Mouse (Mus musculus) limb, embryonic 10.5 days (tissue): ENCODE measurements around the gene Cabp4. TPM values are rescaled to one million over a fixed set of nuclear protein-coding genes. Genes with fewer than 3 reads are reported as not detected.

Experiments
- DNase-seq: peaks from one replicate; pipeline ENCODE4 v3.0.0-alpha.2; 2017; ENCODE audit warnings: low spot score
- H3K27ac ChIP-seq: fragments of 300-500 bp; sonication (generic); 2 replicates; pipeline ENCODE4 v1.5.1; 2016; ENCODE audit warnings: mild to moderate bottlenecking
- H3K27me3 ChIP-seq: fragments of 300-500 bp; sonication (generic); 2 replicates; pipeline ENCODE4 v1.6.1; 2016; ENCODE audit warnings: low read depth, mild to moderate bottlenecking; ENCODE audit not compliant: poor library complexity, severe bottlenecking
- H3K36me3 ChIP-seq: fragments of 300-500 bp; sonication (generic); 2 replicates; pipeline ENCODE4 v1.6.1; 2016; ENCODE audit warnings: mild to moderate bottlenecking, moderate library complexity
- H3K4me1 ChIP-seq: fragments of 300-500 bp; sonication (generic); 2 replicates; pipeline ENCODE4 v1.6.1; 2016
- H3K4me3 ChIP-seq: fragments of 300-500 bp; sonication (generic); 2 replicates; pipeline ENCODE4 v1.5.1; 2016; ENCODE audit warnings: mild to moderate bottlenecking, moderate library complexity
- H3K9me3 ChIP-seq: fragments of 300-500 bp; sonication (generic); replicated peaks from 2 replicates; pipeline ENCODE4 v1.6.1; 2016; ENCODE audit warnings: mild to moderate bottlenecking
- WGBS: fragments of 180-500 bp; shearing (Covaris S2); methylation state at CpG from one replicate; pipeline ENCODE4 v1.1.7; 2016; 5-methylcytosine and 5-hydroxymethylcytosine counted together
- polyA plus RNA-seq: library from polyadenylated mRNA; unstranded; fragments of >200 nt; fragmentation: Nextera tagmentation; extraction: Ambion mirVana; gene quantifications from 2 replicates; pipeline ENCODE4 v1.2.1, GENCODE M21; 2016

Gene Cabp4
- polyA plus RNA-seq, 1 experiment from 2014 or later: 0.15 TPM

DNA sequence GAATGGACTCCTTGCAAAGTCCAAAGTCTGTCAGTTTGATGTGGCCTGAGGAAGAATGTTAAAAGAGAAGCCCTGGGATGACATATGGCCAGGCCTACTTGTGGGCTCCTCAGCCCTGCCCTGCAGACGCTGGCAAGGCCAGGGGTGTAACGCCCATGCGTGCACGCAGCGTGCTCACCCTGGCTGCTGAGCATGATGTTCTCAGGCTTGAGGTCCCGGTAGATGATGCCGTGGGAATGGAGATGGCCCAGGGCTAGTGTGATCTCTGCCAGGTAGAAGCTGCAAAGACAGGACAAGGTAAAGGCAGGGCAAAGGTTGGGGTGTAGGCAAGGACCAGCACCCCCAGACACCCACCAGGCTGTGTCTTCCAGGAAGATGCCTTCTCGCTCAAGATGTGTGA, 15.2 kb upstream of the Cabp4 start:
- no peak for DNase-seq
- Histone ChIP-seq H3K4me3 (no peak overlapping the region), H3K36me3 (peaks cover 70% of the 10 kb centered on the region), H3K4me1 (peaks cover 17% of the 10 kb centered on the region), H3K27me3 (no peaks in the 10 kb centered on the region), H3K27ac (no peak overlapping the region), H3K9me3 (no peaks in the 10 kb centered on the region)
- 97% methylated on average over 8 of the region's 8 CpGs for WGBS

DNA sequence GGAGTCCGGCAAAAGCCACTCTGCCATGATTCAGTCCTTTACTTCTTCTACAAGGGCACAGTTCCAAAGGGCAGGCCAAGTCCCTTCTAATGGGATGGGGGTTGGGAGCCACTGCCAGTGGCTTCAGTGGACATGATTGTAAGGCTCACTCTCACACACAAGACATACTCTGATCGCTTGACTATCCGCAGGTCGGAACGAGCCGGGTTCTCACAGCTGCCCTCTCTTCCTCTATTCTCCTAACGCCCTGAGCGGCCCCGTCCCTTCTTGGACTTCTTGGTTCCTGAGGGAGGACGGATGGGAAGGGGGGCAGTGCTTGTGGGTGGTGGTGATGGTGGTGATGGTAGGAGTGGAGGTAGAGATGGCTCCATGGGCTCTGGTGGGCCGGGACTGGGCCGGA, 12.9 kb upstream of the Cabp4 start:
- 87% methylated on average over 12 of the region's 12 CpGs for whole genome bisulfite sequencing
- H3K27ac ChIP-seq: no peak overlapping the region
- H3K4me1 ChIP-seq: 0 out of 2 replicates have a peak, but pooled peaks cover 8% of the 10 kb centered on the region
- no peaks in the 10 kb centered on the region for H3K27me3 ChIP-seq
- no peak overlapping the region for H3K4me3 ChIP-seq
- no peaks in the 10 kb centered on the region for H3K9me3 ChIP-seq
- DNase-seq: no peak
- peaks cover 91% of the 10 kb centered on the region for H3K36me3 ChIP-seq

DNA sequence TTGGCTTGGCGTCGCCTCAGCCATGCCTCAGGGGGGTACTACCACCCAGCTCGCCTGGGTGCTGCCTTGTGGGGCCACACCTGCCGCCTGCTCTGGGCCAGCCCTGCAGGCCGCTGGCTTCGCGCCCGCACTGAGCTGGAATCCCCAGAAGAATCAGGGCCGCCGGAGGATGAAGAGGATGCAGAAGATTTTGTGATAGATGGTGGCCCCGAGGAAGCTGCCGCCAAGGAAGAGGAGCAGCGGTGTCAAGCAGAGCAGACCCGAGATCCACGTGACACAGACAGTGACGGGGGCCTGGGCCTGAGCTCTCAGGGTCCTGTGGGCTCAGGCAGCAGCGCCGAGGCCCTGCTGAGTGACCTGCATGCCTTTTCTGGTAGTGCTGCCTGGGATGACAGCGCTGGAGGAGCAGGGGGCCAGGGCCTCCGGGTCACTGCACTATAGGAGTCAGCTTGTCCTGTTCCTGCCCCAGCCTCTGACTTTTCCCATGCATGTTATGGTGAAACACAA, 12.3 kb upstream of the Cabp4 start:
- peaks cover 91% of the 10 kb centered on the region for H3K36me3 ChIP-seq
- 75% methylated on average over 20 of the region's 20 CpGs for WGBS
- no peaks in the 10 kb centered on the region for H3K9me3 ChIP-seq
- no peak for DNase-seq
- no peak overlapping the region for H3K4me3 ChIP-seq
- H3K27ac ChIP-seq: no peak overlapping the region
- no peaks in the 10 kb centered on the region for H3K27me3 ChIP-seq
- H3K4me1 ChIP-seq: 0 out of 2 replicates have a peak, but pooled peaks cover 8% of the 10 kb centered on the region

DNA sequence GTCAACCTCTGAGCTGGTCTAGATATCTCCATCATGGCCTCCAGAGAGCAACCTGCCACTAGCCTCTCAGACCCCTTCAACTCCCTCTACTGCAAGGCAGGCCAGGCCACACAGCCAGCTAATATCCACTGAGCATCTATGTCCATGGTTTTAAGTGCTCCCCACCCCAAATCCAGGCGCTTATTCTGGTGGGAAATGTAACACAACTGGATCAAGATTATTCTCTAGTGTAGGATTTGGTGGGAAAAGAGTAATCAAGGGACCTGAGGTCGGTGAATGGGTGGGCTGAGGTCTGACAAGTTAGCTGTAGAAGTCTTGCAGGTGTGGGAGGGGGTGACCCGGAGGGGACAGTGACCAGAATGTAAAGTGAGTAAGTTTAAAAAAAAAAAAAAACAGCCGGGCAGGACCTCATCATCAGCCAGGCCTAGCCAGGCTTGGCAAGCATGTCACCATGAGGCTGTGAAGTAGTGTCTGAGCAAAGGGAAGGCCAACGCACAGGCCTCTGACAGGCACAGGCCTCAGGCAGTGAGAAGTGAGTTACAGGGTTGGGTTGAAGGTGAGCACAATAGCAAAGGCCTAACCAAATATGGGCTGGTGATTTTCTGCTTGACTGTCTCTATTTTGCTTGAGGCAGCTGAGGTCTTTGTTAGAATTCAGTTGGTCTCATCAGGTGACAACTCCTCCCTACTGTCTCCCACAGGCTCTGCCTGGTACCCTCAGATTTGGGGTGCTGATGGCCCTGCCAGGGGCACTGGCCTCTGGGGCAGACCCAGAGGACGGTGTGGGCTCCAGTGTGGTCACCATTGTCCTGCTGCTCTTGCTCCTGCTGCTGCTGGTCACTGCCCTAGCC, 11.6 kb upstream of the Cabp4 start:
- peaks cover 12% of the 10 kb centered on the region; the same call in 1 of the 2 replicates for H3K4me1 ChIP-seq
- H3K9me3 ChIP-seq: no peaks in the 10 kb centered on the region
- no peak overlapping the region for H3K27ac ChIP-seq
- no peak overlapping the region for H3K4me3 ChIP-seq
- peaks cover 91% of the 10 kb centered on the region for H3K36me3 ChIP-seq
- DNase-seq: no peak
- no peaks in the 10 kb centered on the region for H3K27me3 ChIP-seq
- WGBS: 87% methylated on average over 6 of the region's 6 CpGs

DNA sequence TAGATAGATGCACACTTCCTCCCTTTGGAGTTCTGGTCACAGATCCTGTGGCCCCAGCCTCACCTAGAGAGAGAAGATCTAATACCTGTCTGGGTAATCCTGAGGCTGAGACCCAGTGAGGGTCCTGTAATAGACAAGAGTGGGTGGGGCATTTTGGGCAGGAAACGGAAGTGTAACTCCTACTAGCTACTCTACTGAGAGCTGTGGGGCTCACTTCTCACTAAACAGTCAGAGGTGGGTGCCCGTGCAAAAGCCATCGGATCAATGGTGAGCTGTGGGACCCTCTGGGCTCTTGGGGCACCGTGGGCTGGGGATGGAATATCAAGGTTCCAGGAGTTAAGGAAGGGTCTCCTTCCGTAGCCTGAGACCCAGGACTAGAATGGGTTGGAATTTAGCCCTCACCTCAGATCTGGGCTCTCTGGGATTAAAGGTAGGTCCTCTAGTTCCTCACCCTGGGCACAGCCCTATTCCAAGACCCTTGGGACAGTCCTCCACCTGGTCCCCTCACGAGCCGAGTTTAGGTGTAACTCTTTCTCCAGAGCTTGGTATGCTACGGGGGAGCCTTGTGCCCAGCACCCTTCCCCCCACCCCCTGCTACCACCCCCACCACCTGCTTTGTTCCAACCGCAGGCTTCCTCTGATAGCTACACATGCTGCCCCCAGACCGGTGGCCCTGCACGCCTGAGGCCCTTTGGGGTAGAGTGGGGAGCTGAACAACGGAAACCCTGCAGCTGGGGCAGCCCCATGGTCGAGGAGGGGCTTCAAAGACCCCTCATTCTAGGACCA, 10.8 kb upstream of the Cabp4 start:
- no peaks in the 10 kb centered on the region for H3K27me3 ChIP-seq
- DNase-seq: no peak
- H3K4me3 ChIP-seq: no peak overlapping the region
- no peaks in the 10 kb centered on the region for H3K9me3 ChIP-seq
- H3K27ac ChIP-seq: no peak overlapping the region
- peaks cover 94% of the 10 kb centered on the region for H3K36me3 ChIP-seq
- H3K4me1 ChIP-seq: peaks cover 18% of the 10 kb centered on the region
- 83% methylated on average over 13 of the region's 13 CpGs for WGBS

DNA sequence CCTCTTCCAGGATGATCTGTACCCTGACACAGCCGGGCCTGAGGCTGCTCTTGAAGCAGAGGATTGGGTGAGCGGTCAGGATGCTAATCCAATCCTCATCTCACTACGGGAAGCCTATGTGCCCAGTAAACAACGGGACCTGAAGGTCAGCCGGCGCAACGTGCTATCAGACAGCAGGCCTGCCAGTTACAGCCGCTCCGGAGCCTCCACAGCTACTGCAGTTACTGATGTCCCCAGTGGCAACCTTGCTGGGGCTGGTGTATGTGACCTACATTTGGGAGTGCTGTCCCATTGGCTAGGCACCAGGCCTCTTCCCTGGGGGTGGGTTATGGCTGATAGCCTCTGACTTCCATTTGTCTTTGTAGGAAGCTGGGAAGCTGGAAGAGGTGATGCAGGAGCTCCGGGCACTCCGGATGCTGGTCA, 9.4 kb upstream of the Cabp4 start, which contains the start of gene Ptprcap:
Ptprcap (plus strand) TSS at position 373 of the 423 bp plus-strand sequence.
- Histone ChIP-seq H3K4me1 (peaks cover 29% of the 10 kb centered on the region), H3K27ac (peak within 1 kb of the TSS; percentile 21; the same call in 1 of the 2 replicates), H3K9me3 (no peaks in the 10 kb centered on the region), H3K4me3 (no peak within 1 kb of the TSS), H3K36me3 (peaks cover 80% of the 10 kb centered on the region), H3K27me3 (no peaks in the 10 kb centered on the region)
- no peak for DNase-seq
- 76% methylated on average over 11 of the region's 11 CpGs for WGBS

DNA sequence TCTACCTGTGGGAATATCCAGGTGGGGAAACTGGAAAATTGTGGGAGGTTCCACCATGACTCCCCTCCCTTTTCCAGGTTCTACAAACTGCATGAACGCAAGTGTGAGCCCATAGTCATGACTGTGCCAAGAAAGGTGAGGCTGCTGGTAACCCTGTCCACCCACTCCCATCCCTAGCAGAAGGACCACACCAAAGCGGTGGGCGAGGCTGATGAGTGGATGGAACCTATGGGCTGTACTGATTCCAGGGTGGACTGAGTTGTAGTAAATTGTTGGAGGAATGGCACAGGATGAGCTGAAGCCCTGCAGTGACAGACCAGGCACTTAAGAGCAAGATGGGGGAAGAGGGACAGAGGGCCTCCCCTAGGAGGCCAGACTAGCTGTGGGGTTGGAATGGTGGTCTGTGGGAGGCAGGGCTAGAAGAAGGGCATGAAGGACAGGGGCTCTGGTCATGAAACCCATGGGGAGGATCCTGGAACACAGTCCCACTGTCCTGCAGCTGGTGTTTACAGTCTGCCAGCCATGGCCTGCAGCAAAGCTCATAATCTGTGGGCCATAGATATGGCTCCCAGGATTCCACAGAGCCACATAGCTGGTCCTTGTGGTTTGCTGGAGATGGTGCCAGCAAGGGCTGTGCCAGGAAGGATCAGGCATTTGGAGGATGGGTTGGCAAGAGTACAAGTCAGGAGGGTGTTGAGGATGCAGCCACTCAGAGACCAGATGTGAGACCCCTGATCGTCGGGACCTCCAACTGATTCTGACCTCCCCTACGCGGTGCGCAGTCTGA, 8.8 kb upstream of the Cabp4 start:
- no peaks in the 10 kb centered on the region for H3K27me3 ChIP-seq
- no peak overlapping the region for H3K4me3 ChIP-seq
- no peak for DNase-seq
- no peaks in the 10 kb centered on the region for H3K9me3 ChIP-seq
- no peak overlapping the region for H3K27ac ChIP-seq
- H3K36me3 ChIP-seq: peaks cover 74% of the 10 kb centered on the region
- 86% methylated on average over 8 of the region's 8 CpGs for WGBS
- peaks cover 36% of the 10 kb centered on the region for H3K4me1 ChIP-seq

DNA sequence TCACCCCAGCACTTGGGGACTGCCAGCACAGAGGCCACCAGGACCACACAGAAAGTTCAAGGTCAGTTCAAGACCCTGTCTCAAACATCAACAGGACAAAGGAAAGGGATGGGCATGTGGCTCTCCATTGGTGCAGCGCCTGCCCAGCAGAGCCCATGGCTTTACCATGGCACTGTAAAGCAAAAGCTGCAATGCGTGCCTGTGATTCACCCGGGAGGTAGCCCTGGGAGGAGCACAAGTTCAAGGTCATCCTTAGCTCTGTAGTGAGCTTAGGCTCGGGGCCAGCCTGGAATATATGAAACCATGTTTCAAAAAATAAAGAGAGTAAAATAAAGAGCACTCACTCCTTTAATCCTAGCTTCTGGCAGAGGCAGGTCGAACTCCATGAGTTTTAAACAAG, 8.1 kb upstream of the Cabp4 start:
- peaks cover 67% of the 10 kb centered on the region for H3K36me3 ChIP-seq

DNA sequence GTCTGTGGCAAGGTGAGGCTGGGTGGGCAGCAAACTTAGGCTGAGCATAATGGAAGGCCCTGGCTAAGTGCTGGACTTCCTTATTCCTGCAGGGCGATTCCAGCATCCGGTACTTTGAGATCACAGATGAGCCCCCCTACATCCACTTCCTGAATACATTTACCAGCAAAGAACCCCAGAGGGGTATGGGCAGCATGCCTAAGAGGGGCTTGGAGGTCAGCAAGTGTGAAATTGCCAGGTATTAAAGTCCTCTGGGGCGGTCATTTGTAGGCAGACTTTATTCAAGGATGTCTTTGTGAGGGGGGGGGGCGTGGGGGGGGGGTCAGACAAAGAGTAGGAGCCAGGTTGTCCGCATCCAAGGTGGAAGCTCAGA, 7.6 kb upstream of the Cabp4 start:
- Histone ChIP-seq H3K27ac (no peak overlapping the region), H3K4me1 (peaks cover 47% of the 10 kb centered on the region), H3K27me3 (no peaks in the 10 kb centered on the region), H3K9me3 (no peaks in the 10 kb centered on the region), H3K4me3 (no peak overlapping the region), H3K36me3 (peaks cover 62% of the 10 kb centered on the region)
- no peak for DNase-seq
- WGBS: 93% methylated on average over 4 of the region's 5 CpGs

More for the DNA sequence above, 8.1 kb upstream of the Cabp4 start:
- peaks cover 43% of the 10 kb centered on the region for H3K4me1 ChIP-seq
- WGBS: 87% methylated on average over 5 of the region's 5 CpGs
- H3K27ac ChIP-seq: no peak overlapping the region
- H3K9me3 ChIP-seq: no peaks in the 10 kb centered on the region
- no peak overlapping the region for H3K4me3 ChIP-seq
- no peaks in the 10 kb centered on the region for H3K27me3 ChIP-seq
- no peak for DNase-seq

DNA sequence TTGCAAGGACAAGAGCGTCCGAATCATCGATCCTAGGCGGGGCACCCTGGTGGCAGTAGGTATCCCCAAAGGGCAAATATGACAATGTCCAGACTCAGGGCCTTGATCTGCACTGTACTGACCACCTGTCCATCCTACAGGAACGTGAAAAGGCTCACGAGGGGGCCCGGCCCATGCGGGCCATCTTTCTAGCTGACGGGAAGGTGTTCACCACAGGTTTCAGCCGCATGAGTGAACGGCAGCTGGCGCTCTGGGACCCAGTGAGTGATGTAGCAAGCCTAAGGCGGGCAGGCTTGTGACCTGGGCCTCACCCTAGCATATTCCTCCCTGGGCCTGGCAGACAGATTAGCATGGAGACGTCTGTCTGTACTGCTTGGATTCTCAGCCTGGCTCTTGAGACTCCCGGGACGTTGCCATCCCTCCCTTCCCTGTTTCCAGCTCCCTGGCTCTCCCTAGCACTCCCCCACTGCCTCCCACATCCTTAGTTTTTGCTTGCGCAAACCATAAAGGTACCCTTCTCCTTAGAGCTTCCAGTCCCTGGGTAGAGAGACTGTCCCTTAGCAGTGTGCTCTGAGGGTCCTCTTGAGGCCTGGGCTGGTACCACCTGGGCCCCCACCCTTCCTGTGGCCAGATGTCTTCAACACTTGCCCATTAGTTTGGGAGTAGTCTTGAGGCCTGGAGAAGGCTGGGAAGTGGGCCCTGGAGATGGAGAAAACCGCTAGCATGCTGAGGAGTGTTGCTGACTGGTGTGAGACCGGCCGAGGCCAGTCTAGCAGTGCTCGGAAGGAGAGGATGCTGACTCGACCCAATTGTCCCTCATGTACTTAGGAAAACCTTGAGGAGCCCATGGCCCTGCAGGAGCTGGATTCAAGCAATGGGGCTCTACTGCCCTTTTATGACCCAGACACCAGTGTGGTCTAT, 7.0 kb upstream of the Cabp4 start:
- H3K9me3 ChIP-seq: no peaks in the 10 kb centered on the region
- DNase-seq: no peak
- H3K36me3 ChIP-seq: peaks cover 56% of the 10 kb centered on the region
- peaks cover 49% of the 10 kb centered on the region for H3K4me1 ChIP-seq
- 91% methylated on average over 22 of the region's 22 CpGs for WGBS
- H3K4me3 ChIP-seq: no peak overlapping the region
- no peak overlapping the region for H3K27ac ChIP-seq
- no peaks in the 10 kb centered on the region for H3K27me3 ChIP-seq

DNA sequence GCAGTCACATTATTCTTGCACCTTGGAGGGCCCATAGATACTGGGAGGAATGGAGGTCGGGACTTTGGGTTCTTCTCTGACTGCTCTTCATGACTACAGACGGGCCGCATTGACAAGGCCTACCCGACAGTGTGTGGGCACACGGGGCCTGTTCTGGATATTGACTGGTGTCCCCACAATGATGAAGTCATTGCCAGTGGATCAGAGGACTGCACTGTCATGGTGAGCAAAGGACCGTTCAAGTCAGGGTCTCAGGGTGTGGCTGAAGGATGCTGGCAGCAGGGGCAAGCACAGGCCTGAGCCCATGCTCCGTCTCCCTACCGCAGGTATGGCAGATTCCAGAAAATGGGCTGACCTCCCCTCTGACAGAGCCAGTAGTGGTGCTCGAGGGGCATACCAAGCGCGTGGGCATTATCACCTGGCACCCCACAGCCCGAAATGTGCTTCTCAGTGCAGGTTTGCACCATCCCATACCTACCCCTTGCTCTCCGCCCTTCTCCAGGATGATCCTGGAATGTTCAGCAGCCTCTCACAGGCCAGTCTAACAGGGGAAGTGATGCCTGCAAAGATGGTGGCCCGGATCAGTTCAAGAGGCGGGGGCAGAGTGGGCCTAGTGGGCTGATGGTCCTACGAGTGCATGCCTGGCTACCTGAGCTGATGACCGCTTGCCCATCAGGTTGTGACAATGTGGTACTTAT, 6.1 kb upstream of the Cabp4 start:
- no peak for DNase-seq
- 94% methylated on average over 17 of the region's 17 CpGs for WGBS
- peaks cover 47% of the 10 kb centered on the region for H3K36me3 ChIP-seq
- H3K4me3 ChIP-seq: peak overlapping the region; percentile 90; the same call in 1 of the 2 replicates
- no peak overlapping the region for H3K27ac ChIP-seq
- no peaks in the 10 kb centered on the region for H3K9me3 ChIP-seq
- peaks cover 46% of the 10 kb centered on the region for H3K4me1 ChIP-seq
- H3K27me3 ChIP-seq: no peaks in the 10 kb centered on the region
